Mouse (Mus musculus) C3H10T1/2 (cell line): ENCODE data around the gene Hif1an. TPM values are rescaled to one million over a fixed set of nuclear protein-coding genes. Genes with fewer than 3 reads are reported as not detected.

ENCODE experiments used
- polyA plus RNA-seq, 2 experiments: library from polyadenylated mRNA; unstranded; fragments of >200 nt; fragmentation: generic; extraction: Trizol; gene quantifications; one replicate each; pipeline ENCODE4 v1.2.1; 2012; ENCODE audit warnings: missing spikeins in 2 of 2

Hif1an gene
- polyA plus RNA-seq, result 10 to 100 TPM in 1 of 2 experiments, 1 to 10 TPM in 1; 5.3 to 13.5 TPM

GRCm38 (mm10) chr19:44562652-44563206 is at the start of gene Hif1an:
TSS of gene Hif1an (plus strand) at chr19:44562850.

GRCm38 (mm10) chr19:44545321-44546041 is 17.2 kb upstream of the Hif1an start, which contains the start of gene Sec31b:
TSS of gene Sec31b (minus strand) at chr19:44545864.

GRCm38 (mm10) chr19:44552731-44553130 is 9.9 kb upstream of the Hif1an start, which contains the start of gene Gm20538:
TSS of gene Gm20538 (minus strand) at chr19:44552831.

GRCm38 (mm10) chr19:44554861-44555590 is 7.6 kb upstream of the Hif1an start, which contains the start of gene Ndufb8:
TSS of gene Ndufb8 (minus strand) at chr19:44555440.

Other genes starting within 250 kb of the Hif1an start
- under 1 TPM; 0.05 to 0.30 TPM for gene Scd4, start 229.8 kb upstream of the Hif1an start, polyA plus RNA-seq
- 10 to 100 TPM in 1 of 2 experiments, 1 to 10 TPM in 1; 9.1 to 26.0 TPM for gene Scd1, start 155.0 kb upstream of the Hif1an start, polyA plus RNA-seq
- under 1 TPM in 1 of 2 experiments, not detected in 1; 0.04 TPM for gene Wnt8b, start 69.4 kb upstream of the Hif1an start, polyA plus RNA-seq
- under 1 TPM; 0.04 to 0.59 TPM for gene Sec31b, start 17.0 kb upstream of the Hif1an start, polyA plus RNA-seq
- gene Gm20538, start 10.0 kb upstream of the Hif1an start, polyA plus RNA-seq, result not detected
- 100 to 1,000 TPM; 518 to 899 TPM for gene Ndufb8, start 7.4 kb upstream of the Hif1an start, polyA plus RNA-seq
- gene Pax2, start 193.2 kb downstream of the Hif1an start, polyA plus RNA-seq, result under 1 TPM; 0.04 to 0.06 TPM